In the genomic region with DNA sequence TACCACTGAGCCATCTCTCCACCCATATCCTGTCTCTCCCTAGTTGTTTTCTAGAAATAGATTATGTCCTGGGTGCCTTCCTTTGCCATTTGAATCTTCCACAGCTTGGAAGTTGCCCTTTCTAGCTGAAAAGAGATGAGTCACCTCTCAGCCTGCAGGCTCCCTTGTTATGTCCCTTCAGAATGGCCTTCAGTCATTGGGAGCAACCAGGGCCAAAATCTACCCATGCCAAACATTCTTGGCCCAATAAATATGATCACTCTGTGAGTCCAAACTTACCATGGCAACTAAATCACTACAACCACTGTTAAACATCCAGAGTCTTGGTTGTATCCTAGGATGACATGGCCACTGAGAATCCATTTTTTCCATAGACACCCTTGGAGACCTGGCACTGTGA, we compare ENCODE assay signal across 16 mouse cellular contexts.
A peak's percentile ranks its signal among the peaks of the same experiment; 100 is the strongest.
DNase-seq lines count a peak whose midpoint lies in the region; TF ChIP-seq lines count a peak whose summit lies in the region.
"Had no signal": no experiment of that assay in that cellular context is flagged by ENCODE, and none has a peak within 500 bp of the region (broad histone marks: within the 10 kb centered on the region; RNA-seq: fewer than 3 reads in every experiment).

No protein-coding gene starts in this region.

- no peak for TF ChIP-seq CTCF in lung, adult 2 months (IDR thresholded peaks at IDR 0.05; ENCODE audit: insufficient read depth, low read length)
- TF ChIP-seq CTCF in olfactory bulb, adult 2 months (IDR thresholded peaks at IDR 0.05; ENCODE audit: insufficient read depth, low read depth, low read length) = no peak

- DNase-seq in gastrocnemius, adult 18-20 months (ENCODE audit: low spot score) = peak; percentile 12
- no peak for DNase-seq in gastrocnemius, postnatal 4 days (ENCODE audit: low spot score in 2 of 2)
- DNase-seq in lung, postnatal 10 days = peak; percentile 50
- DNase-seq in lung, adult 2 months = no peak
- peak; percentile 44 for DNase-seq in adrenal gland, postnatal 10 days
- DNase-seq in spleen, postnatal 36 days (ENCODE audit: low spot score in 2 of 2) = no peak
- DNase-seq: gastrocnemius, postnatal 25 days; kidney, adult 2 months; kidney, postnatal 25 days; layer of hippocampus, postnatal 36 days; thymus, postnatal 25 days had no signal

- no peak for TF ChIP-seq POLR2A in lung, adult 2 months (IDR thresholded peaks at IDR 0.05; ENCODE audit: borderline replicate concordance, extremely low read depth, low read depth, low read length)
- no peak for TF ChIP-seq POLR2A in olfactory bulb, adult 2 months (IDR thresholded peaks at IDR 0.05; ENCODE audit: insufficient read depth, low read depth, low read length)

- H3K4me3 ChIP-seq in lung, adult 2 months (replicated peaks; ENCODE audit: extremely low read depth, low read depth, low read length) = no peak overlapping the region
- no peak overlapping the region for H3K4me3 ChIP-seq in olfactory bulb, adult 2 months (ENCODE audit: insufficient read depth, low read depth, low read length)
- H3K4me3 ChIP-seq: embryonic facial prominence, embryonic 12.5 days; hindbrain, embryonic 15.5 days; liver, embryonic 12.5 days; neural tube, embryonic 15.5 days had no signal

- 0 out of 2 replicates have a peak overlapping the region, but pooled peaks have one; percentile 21 for H3K27ac ChIP-seq in olfactory bulb, adult 2 months (ENCODE audit: insufficient read depth, low read depth, low read length)
- H3K27ac ChIP-seq: embryonic facial prominence, embryonic 12.5 days; hindbrain, embryonic 15.5 days; liver, embryonic 12.5 days; neural tube, embryonic 15.5 days had no signal

- H3K4me1 ChIP-seq in lung, adult 2 months (ENCODE audit: control insufficient read depth, insufficient read depth, low read length) = no peaks in the 10 kb centered on the region
- H3K4me1 ChIP-seq in olfactory bulb, adult 2 months (ENCODE audit: control insufficient read depth, insufficient read depth, low read length) = peaks cover 7% of the 10 kb centered on the region
- H3K4me1 ChIP-seq: embryonic facial prominence, embryonic 12.5 days; liver, embryonic 12.5 days had no signal

Comparison
In these comparisons a context has a peak if more than half of its experiments do, and no peak if none do; other contexts are left out.
1. DNase-seq: peak in gastrocnemius, adult 18-20 months (single experiment), lung, postnatal 10 days (single experiment) and adrenal gland, postnatal 10 days (single experiment); none in gastrocnemius, postnatal 4 days (0 of 2), lung, adult 2 months (single experiment) and spleen, postnatal 36 days (0 of 2).